Mouse (Mus musculus) small intestine, adult 2 months (tissue): Measurements from ENCODE around the gene Ezh2.

Source experiments
- CTCF ChIP-seq: fragments of 200-500 bp; IDR thresholded peaks from 2 replicates; pipeline ENCODE4 v1.5.1; 2012; ENCODE audit warnings: low read depth, mild to moderate bottlenecking, control low read depth, inconsistent platforms, low read length, moderate library complexity, mixed read lengths; ENCODE audit not compliant: insufficient replicate concordance, insufficient read length; ENCODE audit errors: extremely low read depth
- POLR2A ChIP-seq: fragments of 200-500 bp; IDR thresholded peaks from 2 replicates; pipeline ENCODE4 v1.6.1; 2012; ENCODE audit warnings: low read depth, mild to moderate bottlenecking, control low read depth, inconsistent platforms, low read length, moderate library complexity

- no peak for TF ChIP-seq POLR2A
- TF ChIP-seq CTCF, result no peak
Observed at GRCm38 (mm10) chr6:47601931-47602330, 6.8 kb upstream of the Ezh2 start.
